Mouse (Mus musculus): ENCODE measurements at regions not wholly inside any gene's neighbourhood (a gene's known extent, or its start where the extent isn't known, plus 50 kb on each side); places are given as distances from the start of the nearest gene placed in this dataset.

- intact Hi-C loops (cut with DNase I): no loop called here
These were observed 484.3 kb upstream of the Etaa1 start for GRCm38 (mm10) chr11:18437834-18438611.

DNA sequence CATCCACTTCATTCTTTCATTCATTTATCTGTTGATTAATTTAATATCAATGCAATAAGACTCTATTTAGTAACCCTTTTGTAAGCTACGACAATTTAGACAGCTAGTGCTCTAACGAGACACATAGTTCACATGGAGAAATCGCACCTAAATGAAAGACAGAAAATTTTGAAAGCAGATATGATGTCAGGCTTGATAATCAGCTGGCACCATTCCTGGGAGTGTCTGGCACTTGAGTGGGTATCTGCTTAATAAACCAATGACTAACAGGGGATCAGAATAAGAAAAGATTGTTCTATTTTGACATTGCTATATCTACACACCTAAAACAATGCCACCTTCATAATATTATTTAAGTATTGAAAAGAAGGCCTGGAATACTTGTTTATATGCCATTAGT is 467.4 kb upstream of the Etaa1 start:
- intact Hi-C loops (cut with DNase I): no loop called here

GRCm38 (mm10) chr11:18413769-18414168 is 460.1 kb upstream of the Etaa1 start:
- intact Hi-C loops (cut with DNase I): no loop called here

- intact Hi-C loops (cut with DNase I): no loop called here
These were observed 454.5 kb upstream of the Etaa1 start for GRCm38 (mm10) chr11:18408071-18408752.

- intact Hi-C loops (cut with DNase I): no loop called here
These were observed 445.9 kb upstream of the Etaa1 start for GRCm38 (mm10) chr11:18399561-18399960.

DNA sequence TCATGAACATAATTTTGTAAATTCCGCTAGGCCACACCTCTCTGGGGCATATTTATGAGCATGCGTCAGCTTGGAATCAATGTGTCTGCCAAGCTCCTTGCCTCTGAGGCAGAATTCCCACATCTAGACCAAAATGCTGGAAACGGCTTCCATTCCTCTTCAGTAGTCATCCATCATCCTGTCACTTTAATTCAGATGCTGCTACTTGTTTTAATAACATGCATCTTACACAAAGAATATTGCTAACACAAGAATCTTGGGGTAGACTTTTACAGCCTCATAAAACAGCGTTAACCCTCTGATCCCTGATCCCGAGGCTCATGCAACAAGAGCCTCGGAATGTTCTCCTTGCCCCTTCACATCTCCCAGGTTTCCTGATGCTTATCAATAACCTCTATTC is 442.7 kb upstream of the Etaa1 start:
- intact Hi-C loops (cut with DNase I): no loop called here

- intact Hi-C loops (cut with DNase I): no loop called here
These were observed 442.0 kb upstream of the Etaa1 start for GRCm38 (mm10) chr11:18395631-18396030.

GRCm38 (mm10) chr11:18372813-18373332 is 419.2 kb upstream of the Etaa1 start:
- intact Hi-C loops (cut with DNase I): no loop called here

- intact Hi-C loops (cut with DNase I): no loop called here
These were observed 417.6 kb upstream of the Etaa1 start for GRCm38 (mm10) chr11:18371304-18371703.

DNA sequence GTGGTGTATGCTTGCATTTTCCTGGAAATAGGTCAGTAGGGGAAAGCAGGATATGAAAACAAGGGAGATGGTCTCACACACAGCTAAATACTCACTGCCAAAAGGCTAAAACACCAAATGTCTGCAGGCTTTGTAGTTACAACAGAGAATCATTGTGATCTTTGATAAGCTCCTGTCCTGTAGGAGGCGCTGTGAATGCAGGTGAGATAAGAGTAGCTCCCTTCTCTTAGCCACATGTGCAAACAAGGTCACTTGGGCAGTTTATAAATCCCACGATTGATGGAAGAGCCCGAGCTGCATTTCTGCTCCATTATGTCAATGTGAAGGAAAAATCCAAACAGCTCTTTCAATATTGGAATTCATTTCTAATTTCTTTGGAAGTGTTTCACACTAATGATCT is 417.2 kb upstream of the Etaa1 start:
- intact Hi-C loops (cut with DNase I): no loop called here

DNA sequence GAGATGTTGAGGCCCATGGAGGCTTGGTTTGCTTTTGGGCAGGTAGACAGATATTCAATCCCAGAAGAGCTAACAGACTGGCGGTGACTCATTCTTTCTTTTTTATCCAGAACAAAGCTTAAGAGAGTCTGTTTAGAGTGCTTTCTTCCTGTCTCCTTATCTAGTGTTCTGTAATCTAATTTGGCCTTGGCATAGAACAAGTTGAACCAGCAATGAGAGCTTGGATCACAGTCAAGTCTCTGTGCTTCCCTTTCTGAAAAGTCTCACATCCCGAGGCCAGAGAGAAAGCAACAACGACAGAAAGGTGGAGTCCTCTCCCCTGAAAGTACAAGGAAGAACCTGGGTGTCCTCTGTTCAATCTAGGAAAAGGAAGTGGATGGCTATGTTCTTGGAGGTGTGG is 401.2 kb upstream of the Etaa1 start:
- intact Hi-C loops (cut with DNase I): loop anchor here (10.0 kb wide), 2 partner anchors 200 to 670 kb away; no protein-coding TSS in a partner anchor

- intact Hi-C loops (cut with DNase I): loop anchor here (10.0 kb wide), 2 partner anchors 199 to 671 kb away; no protein-coding TSS in a partner anchor
These were observed 400.5 kb upstream of the Etaa1 start for GRCm38 (mm10) chr11:18354156-18354555.

GRCm38 (mm10) chr11:18347841-18348240 is 394.2 kb upstream of the Etaa1 start:
- intact Hi-C loops (cut with DNase I): no loop called here

DNA sequence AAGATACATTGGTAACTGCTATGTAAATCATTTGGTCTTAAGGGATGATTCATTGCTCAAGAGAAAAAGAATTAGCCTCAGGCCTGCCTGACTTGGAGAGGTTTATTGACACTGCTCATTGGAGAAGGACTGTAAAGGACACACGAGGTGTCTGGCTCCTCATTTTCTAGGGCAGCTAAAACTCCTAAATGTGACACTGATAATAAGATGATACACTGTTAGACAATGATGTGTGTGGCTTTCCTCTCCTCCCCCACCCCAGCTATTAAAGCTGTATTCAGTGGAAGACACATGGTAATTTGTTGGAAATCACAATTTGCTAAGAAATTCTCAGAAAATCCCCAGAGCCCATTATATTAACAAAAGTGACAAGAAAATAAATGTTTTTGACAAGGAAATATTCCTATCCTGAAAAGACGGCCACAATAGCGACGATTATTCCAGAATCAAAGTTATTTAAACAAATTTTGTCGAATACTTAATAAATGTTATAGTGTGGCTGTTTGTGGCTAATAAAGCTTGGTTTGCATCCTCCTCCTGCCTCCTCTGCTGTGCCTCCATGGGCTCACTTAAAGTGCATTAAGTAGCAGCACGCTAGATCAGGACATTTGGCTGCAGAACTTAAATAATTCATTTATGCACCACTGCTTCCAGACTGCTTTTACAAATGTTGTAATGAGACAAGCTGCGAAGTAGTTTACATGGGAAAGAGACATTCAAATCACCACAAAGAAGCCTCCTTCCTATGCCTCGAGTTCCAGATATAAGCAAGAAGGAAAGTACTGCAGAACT is 360.0 kb upstream of the Etaa1 start:
- intact Hi-C loops (cut with DNase I): no loop called here

GRCm38 (mm10) chr11:18296194-18297125 is 342.8 kb upstream of the Etaa1 start:
- intact Hi-C loops (cut with DNase I): no loop called here

- intact Hi-C loops (cut with DNase I): no loop called here
These were observed 325.0 kb upstream of the Etaa1 start for GRCm38 (mm10) chr11:18278585-18279136.

DNA sequence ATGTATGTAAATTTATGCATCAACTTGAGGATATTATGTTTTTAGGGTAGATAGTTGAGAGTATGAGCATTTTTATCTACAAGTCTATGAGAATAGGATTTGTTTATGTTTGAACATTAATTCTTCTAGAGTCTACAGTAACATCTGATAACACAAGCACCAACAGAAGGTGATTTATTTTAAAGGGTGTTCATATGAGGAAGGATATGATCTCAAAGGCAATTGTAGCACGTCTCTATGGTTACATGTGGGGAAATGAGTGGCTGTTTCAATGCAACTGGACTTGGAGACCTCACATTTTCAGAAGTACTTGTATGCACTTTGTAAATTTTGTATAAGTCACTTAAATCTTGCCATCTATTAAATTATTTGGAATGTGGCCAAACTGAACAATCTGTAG is 318.7 kb upstream of the Etaa1 start:
- intact Hi-C loops (cut with DNase I): no loop called here

DNA sequence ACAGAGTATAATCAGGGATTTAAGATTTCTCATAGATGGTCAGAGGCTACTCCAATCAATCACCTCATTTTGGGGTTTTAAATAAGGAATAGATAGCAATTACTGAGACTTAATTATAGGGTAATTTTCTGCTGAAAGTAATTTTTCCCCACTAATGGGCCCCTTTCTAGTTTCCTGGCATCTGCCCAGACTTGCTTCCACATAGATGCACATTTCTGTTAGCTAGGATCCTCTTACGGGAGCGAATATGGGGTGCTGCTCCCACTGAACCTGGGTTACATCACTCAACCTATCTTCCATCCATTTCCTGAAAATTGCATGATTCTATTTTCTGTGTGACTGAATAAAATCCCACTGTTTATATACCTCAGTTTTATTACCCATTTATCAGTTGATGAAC is 312.5 kb upstream of the Etaa1 start:
- intact Hi-C loops (cut with DNase I): no loop called here

GRCm38 (mm10) chr11:18262901-18263300 is 309.2 kb upstream of the Etaa1 start:
- intact Hi-C loops (cut with DNase I): no loop called here

GRCm38 (mm10) chr11:18249236-18249635 is 295.6 kb upstream of the Etaa1 start:
- intact Hi-C loops (cut with DNase I): no loop called here
